Mouse (Mus musculus): ENCODE data around the gene Bcr. TPM values are rescaled to one million over a fixed set of nuclear protein-coding genes. Genes with fewer than 3 reads are reported as not detected.

Gene Bcr
- total RNA-seq, 2 experiments from 2014 or later = 15.5 to 16.4 TPM

Other genes starting within 250 kb of the Bcr start
- 1 to 10 TPM in 1 of 2 experiments, under 1 TPM in 1; 0.83 to 1.4 TPM for gene Gnaz, start 93.4 kb upstream of the Bcr start, total RNA-seq (2021)
- not detected for gene Rsph14, start 28.0 kb upstream of the Bcr start, total RNA-seq (2021)
- gene Rab36, start 23.5 kb upstream of the Bcr start, total RNA-seq (2021) = 1 to 10 TPM; 1.7 to 1.8 TPM
- gene Specc1l, start 151.5 kb downstream of the Bcr start, total RNA-seq (2021) = 10 to 100 TPM; 47.6 to 48.8 TPM